Mouse (Mus musculus): Measurements from ENCODE around the gene Opcml. TPM values are rescaled to one million over a fixed set of nuclear protein-coding genes. Genes with fewer than 3 reads are reported as not detected.

Opcml gene
- polyA plus RNA-seq, 1 experiment from 2014 or later, result 9.8 TPM

GRCm38 (mm10) chr9:28128735-28129134 lies 338.2 kb downstream of the Opcml start:
- no peak overlapping the region for H3K4me3 ChIP-seq
- no peak overlapping the region for H3K4me2 ChIP-seq
- H3K9ac ChIP-seq, result no peak overlapping the region
- 56% methylated on average over 1 of the region's 1 CpGs for WGBS
- H3K27ac ChIP-seq, result no peak overlapping the region
- no peak for ATAC-seq (ENCODE audit: borderline replicate concordance, extremely low read depth, low FRiP score, low TSS enrichment)
- H3K9me3 ChIP-seq, result no peaks in the 10 kb centered on the region
- H3K36me3 ChIP-seq, result no peaks in the 10 kb centered on the region
- no peaks in the 10 kb centered on the region for H3K27me3 ChIP-seq
- no peaks in the 10 kb centered on the region for H3K4me1 ChIP-seq

GRCm38 (mm10) chr9:28131521-28131920 lies 340.9 kb downstream of the Opcml start:
- H3K27ac ChIP-seq, result no peak overlapping the region
- WGBS, result 71% methylated on average over 1 of the region's 1 CpGs
- H3K9me3 ChIP-seq, result no peaks in the 10 kb centered on the region
- ATAC-seq (ENCODE audit: borderline replicate concordance, extremely low read depth, low FRiP score, low TSS enrichment), result no peak
- H3K4me2 ChIP-seq, result no peak overlapping the region
- H3K4me3 ChIP-seq, result no peak overlapping the region
- H3K4me1 ChIP-seq, result no peaks in the 10 kb centered on the region
- H3K9ac ChIP-seq, result no peak overlapping the region
- H3K36me3 ChIP-seq, result no peaks in the 10 kb centered on the region
- H3K27me3 ChIP-seq, result no peaks in the 10 kb centered on the region

GRCm38 (mm10) chr9:28136614-28137013 lies 346.0 kb downstream of the Opcml start:
- H3K27ac ChIP-seq, result no peak overlapping the region
- no peak overlapping the region for H3K4me2 ChIP-seq
- WGBS, result 46% methylated on average over 2 of the region's 2 CpGs
- H3K4me1 ChIP-seq, result no peaks in the 10 kb centered on the region
- no peak overlapping the region for H3K9ac ChIP-seq
- no peaks in the 10 kb centered on the region for H3K9me3 ChIP-seq
- no peaks in the 10 kb centered on the region for H3K36me3 ChIP-seq
- H3K27me3 ChIP-seq, result no peaks in the 10 kb centered on the region
- H3K4me3 ChIP-seq, result no peak overlapping the region
- no peak for ATAC-seq (ENCODE audit: borderline replicate concordance, extremely low read depth, low FRiP score, low TSS enrichment)

GRCm38 (mm10) chr9:28139957-28140597 lies 349.5 kb downstream of the Opcml start:
- peak; percentile 27; the same call in 1 of the 2 replicates for ATAC-seq (ENCODE audit: borderline replicate concordance, extremely low read depth, low FRiP score, low TSS enrichment)
- no peaks in the 10 kb centered on the region for H3K4me1 ChIP-seq
- H3K9me3 ChIP-seq, result no peaks in the 10 kb centered on the region
- no peak overlapping the region for H3K9ac ChIP-seq
- H3K36me3 ChIP-seq, result no peaks in the 10 kb centered on the region
- H3K27ac ChIP-seq, result no peak overlapping the region
- H3K27me3 ChIP-seq, result no peaks in the 10 kb centered on the region
- WGBS, result 48% methylated on average over 12 of the region's 12 CpGs
- H3K4me3 ChIP-seq, result no peak overlapping the region
- H3K4me2 ChIP-seq, result no peak overlapping the region

DNA sequence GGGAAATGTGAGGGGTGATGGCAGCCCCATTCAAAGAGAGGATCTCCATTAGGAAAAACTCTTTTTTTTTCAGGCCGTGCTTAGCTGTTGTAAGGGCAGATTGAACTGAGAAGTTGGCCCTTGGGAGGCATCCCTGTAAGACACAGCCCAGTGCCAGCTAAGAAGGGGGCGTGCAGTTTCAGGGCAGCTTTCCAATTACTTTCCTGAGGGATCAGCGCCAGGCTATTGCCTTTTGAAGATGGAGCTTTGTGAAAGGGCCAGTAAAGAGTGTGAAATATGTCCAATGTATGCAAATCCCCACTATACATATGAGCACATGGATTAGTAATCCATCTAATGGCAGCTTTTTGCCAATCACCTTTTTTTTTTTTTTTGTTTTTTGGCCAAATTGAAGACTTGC lies 358.9 kb downstream of the Opcml start:
- H3K27me3 ChIP-seq, result no peaks in the 10 kb centered on the region
- H3K9ac ChIP-seq, result no peak overlapping the region
- H3K27ac ChIP-seq, result no peak overlapping the region
- no peaks in the 10 kb centered on the region for H3K4me1 ChIP-seq
- 69% methylated on average over 3 of the region's 3 CpGs for WGBS
- H3K4me3 ChIP-seq, result no peak overlapping the region
- no peak overlapping the region for H3K4me2 ChIP-seq
- H3K36me3 ChIP-seq, result no peaks in the 10 kb centered on the region
- ATAC-seq (ENCODE audit: borderline replicate concordance, extremely low read depth, low FRiP score, low TSS enrichment), result no peak
- no peaks in the 10 kb centered on the region for H3K9me3 ChIP-seq

GRCm38 (mm10) chr9:28153748-28154147 lies 363.2 kb downstream of the Opcml start:
- WGBS, result 49% methylated on average over 6 of the region's 6 CpGs

DNA sequence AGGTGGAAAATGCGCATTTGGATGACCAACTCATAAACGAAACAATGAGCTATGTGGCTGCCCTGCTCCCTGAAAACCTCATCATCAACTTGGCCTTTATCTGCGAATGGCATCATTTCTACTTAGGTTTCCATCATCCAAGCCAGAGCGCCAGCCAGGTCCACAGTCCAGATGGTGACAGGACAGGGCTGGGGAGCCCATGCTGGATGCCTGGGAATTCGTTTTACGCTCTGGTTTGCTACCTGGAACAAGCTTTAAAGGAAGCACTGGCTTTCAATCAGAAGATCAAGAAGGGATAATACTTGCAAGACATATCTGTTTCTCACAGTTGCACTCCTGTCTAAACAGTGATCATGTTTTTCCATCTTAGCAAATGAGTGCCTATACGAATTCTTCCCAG lies 366.5 kb downstream of the Opcml start:
- ATAC-seq (ENCODE audit: borderline replicate concordance, extremely low read depth, low FRiP score, low TSS enrichment), result no peak
- Histone ChIP-seq H3K4me2 (no peak overlapping the region), H3K4me3 (no peak overlapping the region), H3K27me3 (no peaks in the 10 kb centered on the region), H3K4me1 (no peaks in the 10 kb centered on the region), H3K36me3 (no peaks in the 10 kb centered on the region), H3K9ac (no peak overlapping the region), H3K27ac (no peak overlapping the region), H3K9me3 (no peaks in the 10 kb centered on the region)
- 75% methylated on average over 7 of the region's 7 CpGs for WGBS

More at GRCm38 (mm10) chr9:28153748-28154147, 363.2 kb downstream of the Opcml start:
- no peak for ATAC-seq (ENCODE audit: borderline replicate concordance, extremely low read depth, low FRiP score, low TSS enrichment)
- Histone ChIP-seq H3K9ac (no peak overlapping the region), H3K27ac (no peak overlapping the region), H3K36me3 (no peaks in the 10 kb centered on the region), H3K4me2 (no peak overlapping the region), H3K4me1 (no peaks in the 10 kb centered on the region), H3K9me3 (no peaks in the 10 kb centered on the region), H3K27me3 (no peaks in the 10 kb centered on the region), H3K4me3 (no peak overlapping the region)

GRCm38 (mm10) chr9:28160953-28161352 lies 370.4 kb downstream of the Opcml start:
- 73% methylated on average over 1 of the region's 1 CpGs for WGBS
- no peaks in the 10 kb centered on the region for H3K36me3 ChIP-seq
- H3K4me1 ChIP-seq, result no peaks in the 10 kb centered on the region
- H3K9me3 ChIP-seq, result no peaks in the 10 kb centered on the region
- no peak overlapping the region for H3K4me3 ChIP-seq
- H3K4me2 ChIP-seq, result no peak overlapping the region
- H3K27me3 ChIP-seq, result no peaks in the 10 kb centered on the region
- no peak overlapping the region for H3K27ac ChIP-seq
- no peak overlapping the region for H3K9ac ChIP-seq
- ATAC-seq (ENCODE audit: borderline replicate concordance, extremely low read depth, low FRiP score, low TSS enrichment), result no peak

GRCm38 (mm10) chr9:28163946-28164345 lies 373.4 kb downstream of the Opcml start:
- H3K4me2 ChIP-seq, result no peak overlapping the region
- no peaks in the 10 kb centered on the region for H3K36me3 ChIP-seq
- no peak overlapping the region for H3K4me3 ChIP-seq
- no peaks in the 10 kb centered on the region for H3K27me3 ChIP-seq
- H3K4me1 ChIP-seq, result no peaks in the 10 kb centered on the region
- no peaks in the 10 kb centered on the region for H3K9me3 ChIP-seq
- no peak overlapping the region for H3K9ac ChIP-seq
- 53% methylated on average over 4 of the region's 4 CpGs for WGBS
- no peak overlapping the region for H3K27ac ChIP-seq
- ATAC-seq (ENCODE audit: borderline replicate concordance, extremely low read depth, low FRiP score, low TSS enrichment), result no peak

DNA sequence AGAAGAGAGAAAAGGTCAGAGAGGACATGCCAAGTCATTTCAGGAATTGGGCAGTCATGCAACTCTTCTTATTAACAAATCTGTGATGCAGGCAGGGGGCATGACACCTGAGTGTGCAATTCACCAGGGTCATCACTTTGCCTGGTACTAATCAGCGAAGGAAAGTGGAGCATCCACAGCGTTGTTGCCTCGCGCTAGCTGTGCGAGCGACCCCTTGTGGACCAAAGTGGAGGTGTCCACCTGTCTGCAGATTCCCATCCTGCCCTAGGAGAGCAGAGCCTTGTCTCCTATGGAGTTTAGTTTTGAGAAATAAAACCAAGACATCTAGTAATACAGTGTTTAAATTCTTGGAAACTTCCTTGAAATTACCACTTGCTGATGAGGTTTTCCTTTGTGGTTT lies 381.3 kb downstream of the Opcml start:
- no peaks in the 10 kb centered on the region for H3K27me3 ChIP-seq
- no peak overlapping the region for H3K9ac ChIP-seq
- no peak overlapping the region for H3K27ac ChIP-seq
- 9% methylated on average over 6 of the region's 6 CpGs for WGBS
- no peaks in the 10 kb centered on the region for H3K4me1 ChIP-seq
- no peak overlapping the region for H3K4me3 ChIP-seq
- no peaks in the 10 kb centered on the region for H3K36me3 ChIP-seq
- no peak overlapping the region for H3K4me2 ChIP-seq
- no peaks in the 10 kb centered on the region for H3K9me3 ChIP-seq
- ATAC-seq (ENCODE audit: borderline replicate concordance, extremely low read depth, low FRiP score, low TSS enrichment), result no peak

GRCm38 (mm10) chr9:28177052-28177451 lies 386.5 kb downstream of the Opcml start:
- Histone ChIP-seq H3K9ac (no peak overlapping the region), H3K36me3 (no peaks in the 10 kb centered on the region), H3K4me3 (no peak overlapping the region), H3K4me1 (no peaks in the 10 kb centered on the region), H3K9me3 (no peaks in the 10 kb centered on the region), H3K4me2 (no peak overlapping the region), H3K27me3 (no peaks in the 10 kb centered on the region), H3K27ac (no peak overlapping the region)
- 76% methylated on average over 2 of the region's 2 CpGs for WGBS
- ATAC-seq (ENCODE audit: borderline replicate concordance, extremely low read depth, low FRiP score, low TSS enrichment), result no peak

DNA sequence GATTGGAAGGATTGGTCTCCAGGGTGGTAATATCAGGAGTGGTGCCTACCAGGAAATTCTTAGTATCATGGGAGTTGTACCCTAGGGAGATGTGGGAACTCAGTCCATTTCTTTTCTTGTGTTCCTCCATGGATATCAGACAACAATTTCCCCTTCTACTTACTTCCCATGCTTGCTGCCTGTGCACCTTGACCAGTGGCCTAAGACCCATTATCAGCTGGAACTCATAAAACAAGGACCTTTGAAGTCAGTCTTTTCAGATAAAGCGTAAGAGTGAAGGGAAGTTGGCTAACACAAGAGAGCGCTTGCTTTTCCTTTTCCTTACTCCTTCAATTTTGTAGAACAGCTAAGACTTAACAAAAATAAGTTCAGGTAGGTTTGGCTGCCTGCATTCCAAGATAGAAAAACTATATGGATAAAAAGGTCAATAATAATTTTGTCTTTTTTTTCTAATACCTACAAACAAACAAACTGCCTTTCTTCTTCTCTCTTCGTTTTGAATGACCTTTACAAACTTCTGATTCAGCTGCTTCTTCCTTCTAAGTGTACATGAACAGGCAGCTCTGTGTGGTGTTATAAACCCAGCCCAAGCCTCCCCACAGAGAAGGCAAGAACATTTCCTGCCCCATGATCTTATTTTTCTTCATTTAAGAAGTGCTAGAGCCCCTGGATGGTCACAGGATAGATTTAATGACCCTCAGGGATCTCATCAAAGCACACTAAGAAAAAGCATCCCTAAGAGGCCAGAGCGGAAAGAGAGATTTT lies 387.7 kb downstream of the Opcml start:
- no peaks in the 10 kb centered on the region for H3K4me1 ChIP-seq
- no peak overlapping the region for H3K27ac ChIP-seq
- no peak for ATAC-seq (ENCODE audit: borderline replicate concordance, extremely low read depth, low FRiP score, low TSS enrichment)
- H3K27me3 ChIP-seq, result no peaks in the 10 kb centered on the region
- no peak overlapping the region for H3K9ac ChIP-seq
- no peak overlapping the region for H3K4me3 ChIP-seq
- H3K9me3 ChIP-seq, result no peaks in the 10 kb centered on the region
- no peaks in the 10 kb centered on the region for H3K36me3 ChIP-seq
- no peak overlapping the region for H3K4me2 ChIP-seq
- 71% methylated on average over 4 of the region's 4 CpGs for WGBS

Measured in lung, embryonic 15.5 days (tissue).